Mouse (Mus musculus) megakaryocyte, embryonic 14.5 days (primary cell): ENCODE results near the gene Dnm1. TPM values are rescaled to one million over a fixed set of nuclear protein-coding genes. Genes with fewer than 3 reads are reported as not detected.

ENCODE experiments used
- H3K27me3 ChIP-seq: replicated peaks from 2 replicates; pipeline ENCODE3; 2012; ENCODE audit warnings: inconsistent platforms
- H3K36me3 ChIP-seq: replicated peaks from 2 replicates; pipeline ENCODE3; 2012; ENCODE audit warnings: low read length, inconsistent platforms, mixed read lengths
- H3K4me1 ChIP-seq: 2 replicates; pipeline ENCODE4 v1.6.1; 2012; ENCODE audit warnings: inconsistent platforms
- H3K4me3 ChIP-seq: replicated peaks from 2 replicates; pipeline ENCODE3; 2012; ENCODE audit warnings: moderate library complexity, mild to moderate bottlenecking, inconsistent platforms
- H3K9me3 ChIP-seq: 2 replicates; pipeline ENCODE4 v1.6.1; 2012; ENCODE audit warnings: inconsistent platforms
- FLI1 ChIP-seq: IDR thresholded peaks from 2 replicates; pipeline ENCODE4 v1.6.1; 2012; ENCODE audit warnings: low read length, inconsistent platforms, mixed read lengths
- GATA1 ChIP-seq: IDR thresholded peaks from 3 replicates; pipeline ENCODE4 v1.6.1; 2012; ENCODE audit warnings: mixed read lengths, low read length, inconsistent platforms, borderline replicate concordance
- polyA plus RNA-seq: library from polyadenylated mRNA; stranded (reverse); fragments of >175 nt; gene quantifications from 2 replicates; pipeline ENCODE4 v1.2.3, GENCODE M21; 2012; ENCODE audit warnings: low replicate concordance; ENCODE audit not compliant: insufficient read depth

Dnm1 gene
- polyA plus RNA-seq, 1 experiment = 3.6 TPM

- Histone ChIP-seq H3K9me3 (no peaks in the 10 kb centered on the region), H3K27me3 (peaks cover 46% of the 10 kb centered on the region), H3K4me1 (peaks cover 44% of the 10 kb centered on the region), H3K36me3 (peaks cover 34% of the 10 kb centered on the region), H3K4me3 (peak within 1 kb of the TSS; percentile 91)
- no peak for TF ChIP-seq GATA1
- 0 out of 2 replicates have a peak, but pooled peaks have one; percentile 12 for TF ChIP-seq FLI1
Observed at GRCm38 (mm10) chr2:32381775-32382223, 28.7 kb upstream of the Dnm1 start, which contains the start of gene 1110008P14Rik. Gene 1110008P14Rik (minus strand): TSS chr2:32381938.

DNA sequence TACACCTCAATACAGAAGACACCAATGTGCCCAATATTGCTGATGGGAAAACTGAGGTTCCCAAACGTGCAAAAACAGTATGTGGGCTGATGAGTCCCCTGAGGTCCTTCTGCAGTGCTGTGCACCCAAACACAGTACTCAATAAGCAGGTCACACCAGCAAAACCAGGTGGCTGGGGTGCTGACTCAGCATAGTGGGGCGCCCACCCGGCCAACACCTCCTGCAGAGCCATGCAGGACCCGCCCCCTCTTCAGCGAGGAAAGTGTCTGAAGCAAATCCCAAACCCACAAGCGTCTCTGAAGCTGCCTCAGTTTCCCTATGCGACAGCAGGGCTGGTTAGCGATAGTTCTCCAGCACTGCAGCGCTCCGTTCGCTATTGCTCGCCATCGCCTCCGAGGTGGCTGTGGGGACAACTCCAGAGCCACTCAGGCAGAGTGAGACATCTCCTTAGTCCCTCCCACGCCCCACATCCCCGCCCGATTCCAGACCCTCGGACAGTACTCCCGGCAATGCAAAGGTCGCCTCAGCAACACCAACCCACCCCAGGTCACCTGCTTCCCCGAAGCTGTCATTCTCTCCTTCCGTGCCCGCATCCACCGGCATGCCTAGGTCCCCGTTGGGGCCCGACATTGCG is 28.1 kb upstream of the Dnm1 start:
- peaks cover 41% of the 10 kb centered on the region for H3K27me3 ChIP-seq
- TF ChIP-seq FLI1 (no peak), GATA1 (no peak)
- H3K36me3 ChIP-seq = peaks cover 39% of the 10 kb centered on the region
- H3K9me3 ChIP-seq = no peaks in the 10 kb centered on the region
- H3K4me1 ChIP-seq = peaks cover 44% of the 10 kb centered on the region
- H3K4me3 ChIP-seq = peak overlapping the region; percentile 91

- Histone ChIP-seq H3K36me3 (peaks cover 51% of the 10 kb centered on the region), H3K27me3 (peaks cover 29% of the 10 kb centered on the region), H3K9me3 (no peaks in the 10 kb centered on the region), H3K4me3 (no peak overlapping the region), H3K4me1 (peaks cover 39% of the 10 kb centered on the region)
- TF ChIP-seq GATA1 = no peak
- no peak for TF ChIP-seq FLI1
Observed at GRCm38 (mm10) chr2:32380001-32380500, 26.9 kb upstream of the Dnm1 start.

DNA sequence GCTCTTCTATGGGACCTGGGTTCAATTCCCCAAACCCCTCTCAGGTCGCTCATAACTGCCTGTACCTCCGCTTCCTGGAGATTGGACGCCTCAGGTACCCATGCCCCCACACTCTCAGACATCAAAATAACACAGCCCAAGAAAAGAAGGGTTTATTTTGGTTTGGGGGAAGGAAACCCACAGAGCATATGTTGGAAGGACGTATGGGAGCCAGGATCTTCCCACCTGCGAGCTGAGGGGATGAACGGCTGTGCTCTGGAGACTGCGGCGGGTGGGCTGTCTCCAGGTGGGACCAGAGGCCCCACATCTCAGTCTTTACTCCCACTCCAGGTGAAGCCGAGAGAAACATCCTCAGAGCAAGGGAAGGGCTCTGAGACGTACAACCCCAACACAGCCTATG is 23.8 kb upstream of the Dnm1 start:
- Histone ChIP-seq H3K9me3 (no peaks in the 10 kb centered on the region), H3K36me3 (peaks cover 77% of the 10 kb centered on the region), H3K27me3 (peaks cover 4% of the 10 kb centered on the region), H3K4me3 (no peak overlapping the region), H3K4me1 (peaks cover 21% of the 10 kb centered on the region)
- no peak for TF ChIP-seq FLI1
- no peak for TF ChIP-seq GATA1

DNA sequence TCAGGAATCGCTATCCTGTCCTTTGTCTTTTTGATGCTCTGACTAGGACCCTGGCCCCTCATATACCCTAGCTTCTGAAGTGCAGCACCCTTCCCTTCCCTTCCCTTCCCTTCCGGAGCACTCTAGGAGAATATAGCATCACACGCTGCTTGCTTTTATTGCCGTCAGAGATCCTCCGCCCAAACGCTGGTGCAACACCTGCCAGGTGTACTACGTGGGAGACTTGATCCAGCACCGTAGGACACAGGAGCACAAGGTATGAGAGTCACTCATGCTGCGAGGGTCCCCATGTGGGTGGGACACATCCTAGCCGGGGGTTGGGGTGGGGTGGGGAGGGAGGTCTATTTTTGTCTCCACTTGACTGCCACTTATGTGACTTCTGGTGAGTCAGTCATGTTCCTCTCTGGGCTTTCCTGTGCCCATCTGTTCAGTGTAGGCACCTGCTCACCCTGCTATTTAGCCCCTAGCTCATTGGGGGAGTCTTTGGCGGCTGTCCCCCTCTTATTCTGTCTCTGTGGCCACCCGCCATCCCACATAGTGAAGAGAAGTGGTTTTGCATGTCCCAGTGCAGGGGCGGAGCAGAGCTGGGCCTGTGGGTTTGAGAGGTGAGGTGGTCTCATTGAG is 22.3 kb upstream of the Dnm1 start:
- Histone ChIP-seq H3K27me3 (peaks cover 2% of the 10 kb centered on the region), H3K36me3 (peaks cover 92% of the 10 kb centered on the region), H3K9me3 (no peaks in the 10 kb centered on the region), H3K4me1 (peaks cover 8% of the 10 kb centered on the region), H3K4me3 (no peak overlapping the region)
- TF ChIP-seq GATA1 = no peak
- no peak for TF ChIP-seq FLI1

- Histone ChIP-seq H3K36me3 (peaks cover 95% of the 10 kb centered on the region), H3K4me1 (peaks cover 3% of the 10 kb centered on the region; the same call in 1 of the 2 replicates), H3K4me3 (no peak overlapping the region), H3K9me3 (no peaks in the 10 kb centered on the region), H3K27me3 (no peaks in the 10 kb centered on the region)
- TF ChIP-seq FLI1 = no peak
- no peak for TF ChIP-seq GATA1
Observed at GRCm38 (mm10) chr2:32374191-32374590, 21.1 kb upstream of the Dnm1 start.

DNA sequence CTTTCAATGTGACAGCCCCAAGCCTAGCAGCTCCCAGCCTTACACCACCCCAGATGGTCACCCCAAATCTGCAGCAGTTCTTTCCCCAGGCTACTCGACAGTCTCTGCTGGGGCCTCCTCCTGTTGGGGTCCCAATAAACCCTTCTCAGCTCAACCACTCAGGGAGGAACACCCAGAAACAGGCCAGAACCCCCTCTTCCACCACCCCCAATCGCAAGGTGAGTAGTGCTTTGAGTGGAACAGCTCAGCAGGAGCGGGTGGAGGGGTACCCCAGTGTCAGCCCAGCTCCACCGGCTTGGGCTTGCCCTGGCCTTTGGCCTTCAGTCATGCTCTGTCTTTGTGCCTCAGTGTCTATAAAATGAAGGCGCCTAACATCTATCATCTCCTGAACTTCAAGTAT is 14.2 kb upstream of the Dnm1 start:
- no peaks in the 10 kb centered on the region for H3K9me3 ChIP-seq
- H3K4me3 ChIP-seq = no peak overlapping the region
- no peak for TF ChIP-seq FLI1
- no peak for TF ChIP-seq GATA1
- H3K4me1 ChIP-seq = peaks cover 36% of the 10 kb centered on the region
- no peaks in the 10 kb centered on the region for H3K27me3 ChIP-seq
- H3K36me3 ChIP-seq = peaks cover 76% of the 10 kb centered on the region

- peak overlapping the region; percentile 97 for H3K4me3 ChIP-seq
Observed at GRCm38 (mm10) chr2:32364121-32364520, 11.0 kb upstream of the Dnm1 start.

DNA sequence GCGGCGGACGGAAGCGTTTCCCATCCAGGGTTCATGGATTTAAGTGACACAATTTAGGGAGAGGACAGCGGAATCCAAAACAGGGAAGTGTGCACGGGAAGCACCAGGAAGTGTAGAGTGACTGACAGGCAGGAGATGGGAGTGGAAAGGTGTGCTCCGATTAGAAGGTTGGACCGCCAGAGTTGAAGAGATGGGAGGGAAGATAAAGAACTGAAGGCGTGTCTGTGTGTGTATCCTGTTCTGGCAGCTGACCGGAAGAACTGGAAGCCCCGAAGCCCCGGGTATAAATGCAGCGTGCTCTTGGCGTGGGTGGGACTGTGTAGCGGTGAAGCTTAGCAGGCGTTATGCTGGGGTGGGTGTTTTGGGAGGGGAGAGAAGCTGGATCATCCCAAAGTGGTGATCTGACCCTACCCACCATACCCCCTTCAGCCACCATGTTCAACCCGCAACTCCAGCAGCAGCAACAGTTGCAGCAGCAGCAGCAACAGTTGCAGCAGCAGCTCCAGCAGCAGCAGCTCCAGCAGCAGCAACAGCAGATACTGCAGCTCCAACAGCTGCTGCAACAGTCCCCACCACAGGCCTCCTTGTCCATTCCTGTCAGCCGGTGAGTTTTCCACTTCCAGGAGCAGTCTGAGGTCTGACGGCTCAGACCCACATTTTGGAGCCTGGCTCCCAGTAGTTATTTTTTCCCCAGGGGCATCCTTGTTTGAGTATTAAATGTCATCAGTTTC is 10.4 kb upstream of the Dnm1 start:
- Histone ChIP-seq H3K27me3 (peaks cover under 1% of the 10 kb centered on the region), H3K9me3 (no peaks in the 10 kb centered on the region), H3K36me3 (peaks cover 42% of the 10 kb centered on the region), H3K4me1 (peaks cover 52% of the 10 kb centered on the region), H3K4me3 (peak overlapping the region; percentile 97)
- TF ChIP-seq FLI1 (no peak), GATA1 (peak; percentile 68; the same call in 1 of the 3 replicates)

More at GRCm38 (mm10) chr2:32364121-32364520, 11.0 kb upstream of the Dnm1 start:
- H3K27me3 ChIP-seq = no peaks in the 10 kb centered on the region
- peaks cover 44% of the 10 kb centered on the region for H3K36me3 ChIP-seq
- no peaks in the 10 kb centered on the region for H3K9me3 ChIP-seq
- TF ChIP-seq GATA1 = no peak
- no peak for TF ChIP-seq FLI1
- peaks cover 52% of the 10 kb centered on the region for H3K4me1 ChIP-seq
